Mouse (Mus musculus) cerebellum, adult 18-20 months (tissue): ENCODE measurements around the gene Gm20747.
"Not testable (repeated sequence)": the region's sequence is repeated elsewhere in the genome, so short reads cannot be mapped to it uniquely, and the experiment has no call there.

ENCODE experiments used
- DNase-seq, 2 experiments: peaks; one replicate each; pipeline ENCODE4 v3.0.0; 2021

The Gm20747 gene

DNA sequence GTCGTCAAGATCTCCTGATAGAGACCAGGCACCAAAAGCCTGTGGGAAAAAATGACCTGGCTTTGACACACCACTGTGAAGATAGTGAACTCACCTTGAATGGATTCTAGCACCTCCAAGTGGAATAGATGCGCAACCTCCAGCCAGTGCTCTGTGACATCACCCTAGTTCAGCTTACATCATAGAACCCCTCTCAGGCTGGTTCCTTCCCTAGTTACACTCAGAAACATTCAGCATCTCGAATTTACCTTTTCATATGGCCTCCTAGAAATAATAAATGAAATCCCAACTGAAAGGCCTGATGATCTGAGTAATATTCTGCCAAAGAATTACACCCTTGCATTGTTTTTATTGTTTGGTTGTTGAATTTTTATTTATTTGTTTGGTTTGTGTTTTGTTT is at the start of gene Gm20747:
TSS of gene Gm20747 (minus strand) at position 101 of the 400 bp plus-strand sequence.
- DNase-seq: not testable (repeated sequence)
